In genomic region chr4:109445397-109445796, GRCm38 (mm10) we compare ENCODE assay signal across 10 mouse cellular contexts. TPM values are rescaled to one million over a fixed set of nuclear protein-coding genes. Genes with fewer than 3 reads are reported as not detected.
A peak's percentile ranks its signal among the peaks of the same experiment; 100 is the strongest.
DNase-seq lines count a peak whose midpoint lies in the region; ATAC-seq and TF ChIP-seq lines count a peak whose summit lies in the region.
"Had no signal": no experiment of that assay in that cellular context is flagged by ENCODE, and none has a peak within 500 bp of the region (broad histone marks: within the 10 kb centered on the region; RNA-seq: fewer than 3 reads in every experiment).

No protein-coding gene starts in this region.

- H3K9ac ChIP-seq in liver, embryonic 11.5 days (ENCODE audit: low read depth, low read length) = peak overlapping the region; percentile 17; the same call in 1 of the 2 replicates
- H3K9ac ChIP-seq in stomach, postnatal 0 days (ENCODE audit: low read length) = no peak overlapping the region
- no peak overlapping the region for H3K9ac ChIP-seq in hindbrain, embryonic 16.5 days (ENCODE audit: low read depth, low read length)
- H3K9ac ChIP-seq: hindbrain, embryonic 12.5 days had no signal

- peaks cover 43% of the 10 kb centered on the region for H3K4me1 ChIP-seq in liver, embryonic 11.5 days (replicated peaks; ENCODE audit: control insufficient read depth, insufficient read depth, low read length)
- H3K4me1 ChIP-seq in stomach, postnatal 0 days (replicated peaks; ENCODE audit: control insufficient read depth, insufficient read depth) = no peaks in the 10 kb centered on the region
- no peaks in the 10 kb centered on the region for H3K4me1 ChIP-seq in hindbrain, embryonic 16.5 days (ENCODE audit: control insufficient read depth, insufficient read depth, low read depth, low read length)
- H3K4me1 ChIP-seq: hindbrain, embryonic 12.5 days had no signal

- no peak overlapping the region for H3K4me3 ChIP-seq in liver, embryonic 11.5 days (ENCODE audit: low read depth, low read length)
- no peak overlapping the region for H3K4me3 ChIP-seq in stomach, postnatal 0 days (ENCODE audit: low read depth, low read length)
- no peak overlapping the region for H3K4me3 ChIP-seq in hindbrain, embryonic 16.5 days (ENCODE audit: low read length)
- H3K4me3 ChIP-seq: hindbrain, embryonic 12.5 days had no signal

- no peaks in the 10 kb centered on the region for H3K36me3 ChIP-seq in liver, embryonic 11.5 days (ENCODE audit: control insufficient read depth, insufficient read depth, low read length)
- peaks cover 6% of the 10 kb centered on the region; the same call in 1 of the 2 replicates for H3K36me3 ChIP-seq in stomach, postnatal 0 days (ENCODE audit: control insufficient read depth, insufficient read depth, low read length)
- H3K36me3 ChIP-seq in hindbrain, embryonic 16.5 days (ENCODE audit: control insufficient read depth, insufficient read depth, low read length) = no peaks in the 10 kb centered on the region
- H3K36me3 ChIP-seq: hindbrain, embryonic 12.5 days had no signal

- DNase-seq in cerebellum, postnatal 14 days = peak; percentile 30 to 45
- peak; percentile 26 for DNase-seq in ovary, postnatal 36 days (ENCODE audit: low spot score)
- DNase-seq in ovary, postnatal 10 days (ENCODE audit: low spot score) = no peak
- DNase-seq in liver, embryonic 11.5 days (ENCODE audit: low spot score) = no peak
- DNase-seq in stomach, postnatal 0 days (ENCODE audit: low spot score) = no peak
- no peak for DNase-seq in urinary bladder, adult 2 months (ENCODE audit: low spot score)
- DNase-seq: lung, postnatal 4 days had no signal

- no peak for TF ChIP-seq EP300 in stomach, postnatal 0 days (optimal IDR thresholded peaks at IDR 0.05)

- no peak for ATAC-seq in cerebellum, adult (ENCODE audit: insufficient number of reproducible peaks, low FRiP score, low TSS enrichment)
- peak; percentile 98 for ATAC-seq in liver, embryonic 11.5 days (replicated peaks; ENCODE audit: low FRiP score)
- ATAC-seq in stomach, postnatal 0 days (ENCODE audit: low FRiP score, low TSS enrichment) = peak; percentile 67
- ATAC-seq in hindbrain, embryonic 16.5 days = no peak

- 24% methylated on average over 2 of the region's 2 CpGs for WGBS in liver, embryonic 11.5 days
- 63% methylated on average over 2 of the region's 2 CpGs for WGBS in stomach, postnatal 0 days
- WGBS in hindbrain, embryonic 16.5 days = 86% methylated on average over 2 of the region's 2 CpGs

- no peak for TF ChIP-seq CTCF in stomach, postnatal 0 days (IDR thresholded peaks at IDR 0.05; ENCODE audit: low read depth)

- peak overlapping the region; percentile 55; the same call in 1 of the 2 replicates for H3K27ac ChIP-seq in liver, embryonic 11.5 days (ENCODE audit: low read depth, low read length)
- H3K27ac ChIP-seq in stomach, postnatal 0 days (replicated peaks) = no peak overlapping the region
- no peak overlapping the region for H3K27ac ChIP-seq in hindbrain, embryonic 16.5 days (ENCODE audit: low read depth, low read length)
- H3K27ac ChIP-seq: hindbrain, embryonic 12.5 days had no signal

- H3K4me2 ChIP-seq in liver, embryonic 11.5 days = peak overlapping the region; percentile 44
- H3K4me2 ChIP-seq in stomach, postnatal 0 days (replicated peaks; ENCODE audit: low read depth) = no peak overlapping the region
- no peak overlapping the region for H3K4me2 ChIP-seq in hindbrain, embryonic 16.5 days (ENCODE audit: low read length)
- H3K4me2 ChIP-seq: hindbrain, embryonic 12.5 days had no signal

- H3K9me3 ChIP-seq in liver, embryonic 11.5 days (ENCODE audit: control insufficient read depth, low read length) = no peaks in the 10 kb centered on the region
- H3K9me3 ChIP-seq in stomach, postnatal 0 days (ENCODE audit: control insufficient read depth, low read length) = no peaks in the 10 kb centered on the region
- H3K9me3 ChIP-seq in hindbrain, embryonic 16.5 days (ENCODE audit: control insufficient read depth, low read length) = no peaks in the 10 kb centered on the region
- H3K9me3 ChIP-seq: hindbrain, embryonic 12.5 days had no signal

- no peaks in the 10 kb centered on the region for H3K27me3 ChIP-seq in liver, embryonic 11.5 days (replicated peaks; ENCODE audit: control insufficient read depth, insufficient read depth, low read length)
- no peaks in the 10 kb centered on the region for H3K27me3 ChIP-seq in stomach, postnatal 0 days (ENCODE audit: control insufficient read depth, insufficient read depth, low read length)
- H3K27me3 ChIP-seq in hindbrain, embryonic 16.5 days (replicated peaks; ENCODE audit: control insufficient read depth, insufficient read depth, low read length) = no peaks in the 10 kb centered on the region
- H3K27me3 ChIP-seq: hindbrain, embryonic 12.5 days had no signal

RNA-seq across cellular contexts. Expression of gene Ttc39a, which starts 39.0 kb away (rescaled TPM):
- 10.9 and 12.0 TPM in 2 replicates for polyA plus RNA-seq in liver, embryonic 11.5 days (2014; fragmentation: Nextera tagmentation; extraction: Ambion mirVana)
- 29.7 and 30.2 TPM in 2 replicates for polyA plus RNA-seq in stomach, postnatal 0 days (2015; fragmentation: Nextera tagmentation; extraction: Ambion mirVana)
- polyA plus RNA-seq in urinary bladder, adult 2 months (2012; rRNA removed) = 8.4 and 10.8 TPM in 2 replicates
- polyA plus RNA-seq in hindbrain, embryonic 16.5 days (2015; fragmentation: Nextera tagmentation; extraction: Ambion mirVana) = 3.4 and 5.0 TPM in 2 replicates

RNA-seq across cellular contexts. Expression of gene Rnf11, which starts 39.1 kb away (rescaled TPM):
- 25.0 and 25.2 TPM in 2 replicates for polyA plus RNA-seq in liver, embryonic 11.5 days (2014; fragmentation: Nextera tagmentation; extraction: Ambion mirVana)
- polyA plus RNA-seq in stomach, postnatal 0 days (2015; fragmentation: Nextera tagmentation; extraction: Ambion mirVana) = 52.0 and 57.1 TPM in 2 replicates
- polyA plus RNA-seq in urinary bladder, adult 2 months (2012; rRNA removed) = 72.9 and 75.3 TPM in 2 replicates
- 58.8 and 60.3 TPM in 2 replicates for polyA plus RNA-seq in hindbrain, embryonic 16.5 days (2015; fragmentation: Nextera tagmentation; extraction: Ambion mirVana)

Comparison
In these comparisons a context has a peak if more than half of its experiments do, and no peak if none do; other contexts are left out.
1. DNase-seq: peak in cerebellum, postnatal 14 days (2 of 2) and ovary, postnatal 36 days (single experiment); none in ovary, postnatal 10 days (single experiment), liver, embryonic 11.5 days (single experiment), stomach, postnatal 0 days (single experiment) and urinary bladder, adult 2 months (single experiment).
2. ATAC-seq: peak in liver, embryonic 11.5 days (single experiment) and stomach, postnatal 0 days (single experiment); none in cerebellum, adult (single experiment) and hindbrain, embryonic 16.5 days (single experiment).